Mouse (Mus musculus): Measurements from ENCODE around the gene Gm8108. TPM values are rescaled to one million over a fixed set of nuclear protein-coding genes. Genes with fewer than 3 reads are reported as not detected.

Gm8108 gene
- total RNA-seq (2023; ENCODE audit: inconsistent age), result not detected in 4 replicates

GRCm38 (mm10) chr14:4110426-4110825, at the start of gene Gm8108:
Gene Gm8108, plus strand, starts transcription at chr14:4110526.

GRCm38 (mm10) chr14:4083820-4084219, 26.5 kb upstream of the Gm8108 start, which contains the start of gene Gm3115:
Gene Gm3115, plus strand, starts transcription at chr14:4084120.

GRCm38 (mm10) chr14:4164730-4165129, 54.4 kb downstream of the Gm8108 start, which contains the start of gene Gm3127:
Gene Gm3127, plus strand, starts transcription at chr14:4165030.

Other genes starting within 250 kb of the Gm8108 start
- gene Gm2916, start 226.4 kb upstream of the Gm8108 start, total RNA-seq (2023; ENCODE audit: inconsistent age), result not detected in 4 replicates
- gene Gm3029, start 178.8 kb upstream of the Gm8108 start, total RNA-seq (2023; ENCODE audit: inconsistent age), result not detected in 4 replicates
- gene Gm3095, start 147.0 kb upstream of the Gm8108 start, total RNA-seq (2023; ENCODE audit: inconsistent age), result not detected in 4 replicates
- gene Gm3099, start 112.1 kb upstream of the Gm8108 start, total RNA-seq (2023; ENCODE audit: inconsistent age), result not detected in 4 replicates
- not detected in 4 replicates for gene Gm5796, start 86.6 kb upstream of the Gm8108 start, total RNA-seq (2023; ENCODE audit: inconsistent age)
- not detected in 4 replicates for gene Gm3115, start 26.4 kb upstream of the Gm8108 start, total RNA-seq (2023; ENCODE audit: inconsistent age)
- gene Gm3127, start 54.5 kb downstream of the Gm8108 start, total RNA-seq (2023; ENCODE audit: inconsistent age), result not detected in 4 replicates
- gene Gm2974, start 72.0 kb downstream of the Gm8108 start, total RNA-seq (2023; ENCODE audit: inconsistent age), result not detected in 4 replicates
- not detected in 4 replicates for gene Gm3138, start 139.1 kb downstream of the Gm8108 start, total RNA-seq (2023; ENCODE audit: inconsistent age)
- gene Gm3149, start 206.8 kb downstream of the Gm8108 start, total RNA-seq (2023; ENCODE audit: inconsistent age), result not detected in 4 replicates
- not detected in 4 replicates for gene 2610042L04Rik, start 224.2 kb downstream of the Gm8108 start, total RNA-seq (2023; ENCODE audit: inconsistent age)

Data from B cell, adult (primary cell).